Mouse (Mus musculus) limb, embryonic 15.5 days (tissue): Measurements from ENCODE around the gene Pvalb. TPM values are rescaled to one million over a fixed set of nuclear protein-coding genes. Genes with fewer than 3 reads are reported as not detected.

Experiments used
- ATAC-seq: fragments of 200-750 bp; cut with Nextera tagmentation; 2 replicates; pipeline ENCODE4 v1.8.0; 2017; ENCODE audit warnings: low read depth, moderate TSS enrichment; ENCODE audit not compliant: insufficient number of reproducible peaks, low FRiP score, low TSS enrichment
- H3K27ac ChIP-seq: fragments of 300-500 bp; sonication (generic); 2 replicates; pipeline ENCODE4 v1.5.1; 2015; ENCODE audit warnings: moderate library complexity, mild to moderate bottlenecking, inconsistent platforms
- H3K27me3 ChIP-seq: fragments of 300-500 bp; sonication (generic); 2 replicates; pipeline ENCODE4 v1.6.1; 2015; ENCODE audit warnings: inconsistent platforms
- H3K36me3 ChIP-seq: fragments of 300-500 bp; sonication (generic); 2 replicates; pipeline ENCODE4 v1.6.1; 2015; ENCODE audit warnings: inconsistent platforms
- H3K4me1 ChIP-seq: fragments of 300-500 bp; sonication (generic); 2 replicates; pipeline ENCODE4 v1.6.1; 2015; ENCODE audit warnings: inconsistent platforms
- H3K4me2 ChIP-seq: fragments of 300-500 bp; sonication (generic); 2 replicates; pipeline ENCODE4 v1.6.1; 2015; ENCODE audit warnings: mild to moderate bottlenecking, inconsistent platforms
- H3K4me3 ChIP-seq: fragments of 300-500 bp; sonication (generic); 2 replicates; pipeline ENCODE4 v1.5.1; 2015; ENCODE audit warnings: mild to moderate bottlenecking, inconsistent platforms
- H3K9ac ChIP-seq: fragments of 300-500 bp; sonication (generic); 2 replicates; pipeline ENCODE4 v1.6.1; 2015; ENCODE audit warnings: inconsistent platforms
- H3K9me3 ChIP-seq: fragments of 300-500 bp; sonication (generic); 2 replicates; pipeline ENCODE4 v1.6.1; 2016; ENCODE audit warnings: inconsistent platforms
- WGBS: fragments of 180-500 bp; shearing (Covaris S2); methylation state at CpG from one replicate; pipeline ENCODE4 v1.1.7; 2015; 5-methylcytosine and 5-hydroxymethylcytosine counted together
- polyA plus RNA-seq: library from polyadenylated mRNA; unstranded; fragments of >200 nt; fragmentation: Nextera tagmentation; extraction: Ambion mirVana; gene quantifications from 2 replicates; pipeline ENCODE4 v1.2.1, GENCODE M21; 2015

The Pvalb gene
- polyA plus RNA-seq, 1 experiment from 2014 or later = 0.15 TPM

DNA sequence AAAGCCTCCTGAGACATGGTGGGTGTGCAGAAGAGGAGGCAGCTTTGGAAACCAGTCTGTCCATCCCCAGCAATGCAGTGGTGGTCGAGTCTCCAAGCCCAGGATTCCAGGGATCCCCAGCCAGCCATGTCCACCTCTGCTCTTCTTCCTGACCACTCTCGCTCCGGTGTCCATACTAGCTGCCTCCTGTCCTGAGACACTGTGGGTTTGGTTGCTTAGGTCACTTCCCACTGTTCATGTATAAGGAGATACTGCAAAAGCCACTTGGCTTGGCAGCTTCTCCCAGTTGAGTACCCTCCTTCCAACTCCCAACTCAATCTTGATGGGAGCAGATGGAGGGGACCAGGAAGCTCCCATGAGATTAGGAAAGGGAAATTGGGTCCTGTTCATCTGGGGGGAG lies 17.7 kb downstream of the Pvalb start:
- Histone ChIP-seq H3K9me3 (no peaks in the 10 kb centered on the region), H3K9ac (no peak overlapping the region), H3K27me3 (peaks cover 7% of the 10 kb centered on the region; the same call in 1 of the 2 replicates), H3K27ac (no peak overlapping the region), H3K4me1 (no peaks in the 10 kb centered on the region), H3K36me3 (no peaks in the 10 kb centered on the region), H3K4me3 (no peak overlapping the region), H3K4me2 (no peak overlapping the region)
- WGBS = 92% methylated on average over 3 of the region's 3 CpGs
- no peak for ATAC-seq

DNA sequence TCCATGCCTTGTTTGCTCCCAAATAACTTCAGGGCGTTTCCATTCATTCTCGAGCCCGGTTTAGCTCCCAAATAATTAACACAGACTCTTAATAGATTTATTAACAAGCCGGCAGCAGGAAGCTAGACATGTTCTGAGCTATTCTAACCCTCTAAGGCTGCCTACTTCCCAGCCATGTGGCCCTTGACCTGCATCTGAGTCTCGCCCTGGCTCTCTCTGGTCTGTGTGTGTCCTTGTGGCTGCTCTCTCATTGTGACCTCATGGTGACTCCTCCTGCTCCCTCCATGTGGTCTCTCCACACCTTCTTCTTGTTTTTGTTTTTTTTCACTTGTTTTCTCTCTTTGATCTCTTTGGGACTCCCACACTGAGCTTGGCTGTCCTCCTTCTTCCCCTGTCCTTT lies 19.3 kb downstream of the Pvalb start:
- Histone ChIP-seq H3K27me3 (peaks cover 7% of the 10 kb centered on the region; the same call in 1 of the 2 replicates), H3K4me2 (no peak overlapping the region), H3K9ac (no peak overlapping the region), H3K36me3 (no peaks in the 10 kb centered on the region), H3K4me3 (no peak overlapping the region), H3K27ac (no peak overlapping the region), H3K9me3 (no peaks in the 10 kb centered on the region), H3K4me1 (no peaks in the 10 kb centered on the region; the same call in 1 of the 2 replicates)
- no peak for ATAC-seq
- 41% methylated on average over 5 of the region's 5 CpGs for WGBS

DNA sequence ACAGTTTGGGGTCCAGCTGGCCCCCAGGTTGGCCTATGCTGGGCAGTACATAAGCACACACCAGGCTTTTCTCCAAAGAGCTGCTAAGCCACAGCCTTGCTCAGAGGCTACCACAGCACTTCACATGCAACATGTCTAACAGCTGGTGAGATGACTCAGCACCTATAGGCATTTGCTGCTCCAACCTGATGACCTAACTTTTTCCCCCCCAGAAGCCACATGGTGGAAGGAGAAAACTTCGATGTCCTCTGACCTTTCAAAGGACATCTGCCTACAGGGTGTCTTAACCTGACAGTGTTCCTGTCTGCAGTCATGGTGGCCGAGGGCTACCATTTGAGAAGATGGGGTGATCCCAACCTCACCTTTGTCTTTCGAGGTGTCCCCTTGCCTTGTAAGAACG lies 20.6 kb downstream of the Pvalb start:
- Histone ChIP-seq H3K9me3 (no peaks in the 10 kb centered on the region), H3K36me3 (no peaks in the 10 kb centered on the region), H3K9ac (no peak overlapping the region), H3K4me2 (no peak overlapping the region), H3K4me3 (no peak overlapping the region), H3K4me1 (no peaks in the 10 kb centered on the region; the same call in 1 of the 2 replicates), H3K27me3 (peaks cover 7% of the 10 kb centered on the region; the same call in 1 of the 2 replicates), H3K27ac (no peak overlapping the region)
- WGBS = 89% methylated on average over 4 of the region's 4 CpGs
- no peak for ATAC-seq

DNA sequence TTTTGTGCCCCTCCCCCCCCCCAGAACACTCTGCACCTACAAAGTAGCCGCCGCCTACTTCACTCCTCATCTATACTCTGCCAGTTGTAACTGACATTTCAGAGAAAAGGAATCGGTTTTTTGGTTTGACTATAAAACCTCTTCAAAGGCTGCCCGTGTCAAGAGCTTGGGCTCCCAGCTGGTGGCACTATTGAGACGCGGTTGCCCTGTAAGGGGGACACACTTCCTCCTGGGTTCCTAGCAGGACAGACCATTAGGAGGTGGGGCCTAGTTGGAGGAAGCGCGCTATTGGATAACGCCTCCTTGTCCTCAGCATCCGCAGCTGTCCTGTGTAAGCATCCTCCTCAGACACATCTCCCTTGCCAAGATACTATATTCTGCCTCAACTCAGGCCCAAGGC lies 21.3 kb downstream of the Pvalb start:
- 4% methylated on average over 10 of the region's 10 CpGs for WGBS
- Histone ChIP-seq H3K4me3 (no peak overlapping the region), H3K27me3 (peaks cover 7% of the 10 kb centered on the region; the same call in 1 of the 2 replicates), H3K4me2 (no peak overlapping the region), H3K27ac (no peak overlapping the region), H3K36me3 (no peaks in the 10 kb centered on the region), H3K9me3 (no peaks in the 10 kb centered on the region), H3K9ac (no peak overlapping the region), H3K4me1 (no peaks in the 10 kb centered on the region; the same call in 1 of the 2 replicates)
- ATAC-seq = no peak

DNA sequence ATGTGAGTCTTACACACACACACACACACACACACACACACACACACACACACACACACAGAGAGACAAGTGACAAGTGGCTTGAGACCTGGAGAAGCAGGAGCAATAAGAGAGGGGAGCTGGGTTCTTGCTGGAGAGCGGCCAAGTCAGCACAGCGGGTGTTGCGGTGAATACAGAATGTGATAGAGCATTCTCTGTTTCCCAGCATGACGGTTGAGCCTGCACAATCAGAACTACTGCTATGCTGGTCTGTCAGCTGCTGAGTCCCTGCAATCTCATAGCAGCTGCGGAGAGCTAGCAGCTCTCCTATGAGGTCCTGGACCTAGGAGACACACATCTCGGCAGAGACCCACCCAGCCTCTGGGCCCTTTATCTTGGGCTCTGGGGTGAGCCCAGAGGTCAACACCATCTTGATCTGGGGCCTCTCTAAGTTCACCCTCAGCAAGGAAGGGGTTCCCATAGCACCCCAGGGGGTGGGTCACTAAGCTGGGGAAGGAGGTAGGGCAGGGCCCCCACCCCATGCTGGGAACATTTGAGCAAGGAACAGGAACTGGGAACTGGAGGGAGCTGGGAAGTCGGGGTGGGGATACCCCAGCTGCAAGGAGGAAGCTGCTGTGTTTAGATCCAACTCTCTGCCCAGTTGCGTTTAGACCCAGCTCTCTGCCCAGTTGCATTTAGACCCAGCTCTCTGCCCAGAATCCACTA lies 24.3 kb downstream of the Pvalb start:
- H3K4me3 ChIP-seq = no peak overlapping the region
- no peaks in the 10 kb centered on the region for H3K36me3 ChIP-seq
- peaks cover 7% of the 10 kb centered on the region; the same call in 1 of the 2 replicates for H3K27me3 ChIP-seq
- no peaks in the 10 kb centered on the region for H3K9me3 ChIP-seq
- 33% methylated on average over 8 of the region's 8 CpGs for WGBS
- H3K4me1 ChIP-seq = no peaks in the 10 kb centered on the region; the same call in 1 of the 2 replicates
- H3K9ac ChIP-seq = no peak overlapping the region
- H3K27ac ChIP-seq = no peak overlapping the region
- H3K4me2 ChIP-seq = no peak overlapping the region
- ATAC-seq = no peak

DNA sequence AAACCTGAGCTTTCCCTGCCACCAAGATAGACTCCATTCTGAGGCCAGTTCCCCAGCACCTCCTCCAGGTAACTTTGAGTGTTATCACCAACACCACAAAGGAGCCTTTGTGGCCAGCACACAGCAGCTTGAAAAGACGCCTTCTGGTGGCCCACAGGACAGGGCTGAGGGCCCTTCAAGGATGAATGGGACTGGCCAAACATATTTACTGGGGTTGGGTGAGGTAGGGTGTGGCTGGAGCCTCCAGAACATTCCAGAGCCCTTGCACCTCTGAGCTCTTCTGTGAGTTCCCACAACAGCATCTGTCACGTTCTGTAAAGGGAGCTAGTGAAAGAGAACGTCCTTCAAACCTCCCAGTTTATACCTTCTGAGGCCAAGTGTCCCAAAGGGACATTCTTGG lies 26.4 kb downstream of the Pvalb start:
- ATAC-seq = no peak
- no peak overlapping the region for H3K4me3 ChIP-seq
- H3K27ac ChIP-seq = no peak overlapping the region
- no peaks in the 10 kb centered on the region for H3K9me3 ChIP-seq
- H3K4me2 ChIP-seq = no peak overlapping the region
- 0 out of 2 replicates have a peak overlapping the region, but pooled peaks have one; percentile 4 for H3K9ac ChIP-seq
- peaks cover 2% of the 10 kb centered on the region; the same call in 1 of the 2 replicates for H3K4me1 ChIP-seq
- H3K36me3 ChIP-seq = no peaks in the 10 kb centered on the region
- H3K27me3 ChIP-seq = peaks cover 7% of the 10 kb centered on the region; the same call in 1 of the 2 replicates
- 54% methylated on average over 3 of the region's 3 CpGs for WGBS

DNA sequence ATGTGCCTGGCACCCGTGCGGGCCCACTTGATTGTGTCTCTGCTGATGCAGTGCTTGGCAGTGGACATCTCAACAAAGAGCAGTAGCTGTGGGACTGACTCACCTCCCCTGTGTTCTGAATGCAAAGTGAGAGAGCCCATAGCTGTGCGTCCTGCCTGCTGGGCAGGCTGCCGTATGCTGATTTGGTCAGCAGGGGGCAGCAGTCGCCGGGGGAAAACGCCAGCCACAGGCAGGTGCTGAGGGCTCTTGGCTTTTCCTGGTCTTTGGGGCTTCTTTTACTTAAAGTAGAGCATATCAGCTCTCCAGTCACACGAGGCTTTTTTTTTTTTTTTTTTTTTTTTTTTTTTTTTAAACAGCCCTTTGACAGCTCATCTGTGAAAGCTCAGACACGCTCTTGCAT lies 27.8 kb downstream of the Pvalb start:
- H3K9me3 ChIP-seq = no peaks in the 10 kb centered on the region
- no peak overlapping the region for H3K27ac ChIP-seq
- 5% methylated on average over 9 of the region's 9 CpGs for WGBS
- no peaks in the 10 kb centered on the region for H3K27me3 ChIP-seq
- H3K4me3 ChIP-seq = no peak overlapping the region
- ATAC-seq = no peak
- no peak overlapping the region for H3K4me2 ChIP-seq
- peaks cover 8% of the 10 kb centered on the region for H3K4me1 ChIP-seq
- H3K9ac ChIP-seq = no peak overlapping the region
- H3K36me3 ChIP-seq = no peaks in the 10 kb centered on the region

DNA sequence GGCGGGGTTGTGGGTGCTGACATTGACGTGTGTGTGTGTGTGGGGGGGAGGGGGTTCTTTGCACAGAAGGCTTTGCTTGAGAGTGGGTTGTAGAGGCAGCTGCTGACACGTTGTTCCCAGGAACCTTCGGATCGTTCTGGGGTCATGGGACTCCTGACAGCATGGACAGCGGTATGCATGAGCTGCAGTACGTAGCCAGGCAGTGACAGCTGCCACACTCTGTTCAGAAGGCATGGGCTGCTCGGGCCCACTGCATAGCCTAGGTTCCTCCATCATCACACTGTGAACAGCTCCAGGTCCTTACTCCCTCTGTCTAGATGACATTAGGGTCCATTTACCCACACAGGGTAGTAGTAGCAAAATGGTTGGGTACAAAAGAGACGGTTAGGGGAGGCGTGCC lies 28.9 kb downstream of the Pvalb start:
- Histone ChIP-seq H3K9ac (no peak overlapping the region), H3K9me3 (no peaks in the 10 kb centered on the region), H3K4me3 (no peak overlapping the region), H3K4me1 (peaks cover 17% of the 10 kb centered on the region), H3K27ac (no peak overlapping the region), H3K4me2 (no peak overlapping the region), H3K27me3 (no peaks in the 10 kb centered on the region), H3K36me3 (no peaks in the 10 kb centered on the region)
- whole genome bisulfite sequencing = 57% methylated on average over 10 of the region's 10 CpGs
- ATAC-seq = no peak

DNA sequence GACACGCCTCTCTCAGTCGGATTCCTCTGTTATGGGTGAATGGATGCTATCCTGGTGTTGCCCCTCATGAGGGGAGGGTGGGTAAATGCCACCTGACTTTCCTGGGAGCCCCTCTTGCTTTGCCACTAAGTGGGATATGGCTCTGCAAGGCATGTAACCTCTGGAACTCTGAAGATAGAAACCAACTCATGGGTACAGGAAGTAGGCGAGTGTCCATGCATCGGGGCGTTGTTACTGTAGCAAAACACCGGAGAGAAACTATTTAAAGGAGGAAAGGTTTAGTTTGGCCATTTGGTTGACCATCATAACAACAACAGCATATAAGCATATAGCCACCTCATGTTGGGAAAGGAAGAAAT lies 31.3 kb downstream of the Pvalb start:
- Histone ChIP-seq H3K27me3 (no peaks in the 10 kb centered on the region), H3K4me3 (peak overlapping the region; percentile 63), H3K27ac (no peak overlapping the region), H3K9me3 (no peaks in the 10 kb centered on the region), H3K4me2 (peak overlapping the region; percentile 51), H3K4me1 (peaks cover 17% of the 10 kb centered on the region), H3K9ac (no peak overlapping the region), H3K36me3 (no peaks in the 10 kb centered on the region)
- no peak for ATAC-seq
- WGBS = 76% methylated on average over 6 of the region's 6 CpGs

DNA sequence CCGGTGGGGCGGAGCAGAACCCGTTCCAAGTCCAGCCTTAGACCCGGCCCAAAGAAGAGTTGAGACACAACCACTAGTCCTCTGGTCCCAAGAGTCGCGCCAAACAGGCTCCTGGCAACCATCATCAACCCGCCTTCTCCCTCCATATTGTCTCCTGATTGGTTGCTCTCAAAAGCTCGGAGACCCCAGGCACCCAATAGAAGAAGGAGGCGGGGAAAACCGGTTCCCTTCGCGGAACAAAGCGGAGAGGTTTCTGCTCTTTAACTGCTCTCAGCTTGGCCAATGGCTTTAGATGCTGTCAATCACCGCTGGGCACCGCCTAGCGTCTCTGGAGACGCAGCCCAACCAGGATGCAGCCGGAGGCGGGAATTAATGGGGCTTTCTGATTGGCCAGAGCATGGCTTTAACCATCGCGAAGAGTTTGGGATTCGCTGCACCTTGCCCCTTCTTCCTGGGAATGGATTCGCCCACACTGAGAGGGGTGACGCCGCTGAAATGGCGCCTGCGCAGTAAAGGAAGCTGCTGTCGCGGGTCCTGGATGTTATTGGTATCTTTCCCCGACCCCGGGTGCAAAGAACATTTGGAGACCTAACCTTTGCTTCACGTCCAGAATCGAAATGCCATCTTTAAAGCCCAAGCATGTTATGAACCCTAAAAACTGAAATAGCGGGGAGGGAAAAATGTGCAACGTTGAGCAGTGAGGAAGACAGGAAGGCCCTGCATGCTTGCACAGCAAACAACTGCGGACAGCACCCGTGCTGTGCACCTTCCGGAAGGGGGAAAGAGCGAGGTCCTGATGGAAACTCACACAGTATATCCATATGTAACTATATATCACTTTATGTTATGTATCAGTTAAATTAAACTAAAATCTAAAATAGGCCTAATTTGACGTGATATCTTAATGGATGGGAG lies 32.0 kb downstream of the Pvalb start, which contains the start of gene Ift27:
Gene Ift27 (minus strand): TSS at position 136 of the 915 bp plus-strand sequence.
- Histone ChIP-seq H3K36me3 (no peaks in the 10 kb centered on the region), H3K9me3 (no peaks in the 10 kb centered on the region), H3K4me2 (peak within 1 kb of the TSS; percentile 86), H3K27me3 (no peaks in the 10 kb centered on the region), H3K4me1 (peaks cover 17% of the 10 kb centered on the region), H3K9ac (peak within 1 kb of the TSS; percentile 53), H3K4me3 (peak within 1 kb of the TSS; percentile 63), H3K27ac (peak within 1 kb of the TSS; percentile 69)
- WGBS = 1% methylated on average over 40 of the region's 40 CpGs
- peak; percentile 98 for ATAC-seq

DNA sequence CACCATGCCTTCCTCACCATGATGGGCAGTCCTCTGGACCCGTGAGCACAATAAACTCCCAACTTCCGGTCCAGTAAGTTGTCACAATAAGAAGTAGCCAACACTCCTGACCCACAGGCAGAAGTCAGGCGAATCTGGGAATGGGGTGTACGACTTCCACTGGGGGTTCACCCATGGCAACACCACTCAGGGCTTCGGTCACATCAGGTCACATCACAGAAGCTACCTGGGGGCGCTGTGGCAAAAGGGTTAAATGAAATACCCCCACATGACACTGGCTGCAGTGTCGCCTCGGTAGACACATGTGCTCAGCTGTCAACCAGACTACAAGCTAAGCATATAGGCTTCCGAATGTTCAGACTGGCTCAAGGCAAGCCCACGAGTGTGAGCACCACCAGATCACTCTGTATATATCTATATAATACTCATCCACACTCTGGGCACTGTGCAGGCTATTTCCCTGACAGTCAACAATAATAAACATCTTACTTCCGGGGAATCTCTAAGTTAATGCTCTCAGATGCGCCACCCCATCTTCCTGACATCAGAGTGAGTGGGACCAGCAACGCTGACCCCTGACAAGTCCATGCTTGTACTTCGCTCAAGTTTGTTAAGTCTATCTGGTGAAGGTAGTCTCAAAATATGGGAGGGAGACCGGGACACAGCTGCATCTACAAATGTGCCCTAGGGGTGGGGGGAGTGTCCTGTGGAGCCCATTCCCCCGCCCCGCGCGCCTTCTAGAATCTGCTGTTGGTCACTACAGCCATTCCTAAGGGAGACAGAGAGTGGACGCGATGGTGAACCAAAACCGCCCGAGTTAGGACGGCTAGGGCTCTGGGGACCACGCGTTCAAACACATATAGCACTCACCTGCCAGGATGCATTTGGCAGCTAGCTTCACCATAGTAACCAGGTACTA lies 33.0 kb downstream of the Pvalb start:
- ATAC-seq = no peak

More for the DNA sequence above, 33.0 kb downstream of the Pvalb start:
- H3K27ac ChIP-seq = no peak overlapping the region
- peak overlapping the region; percentile 53 for H3K9ac ChIP-seq
- H3K4me1 ChIP-seq = peaks cover 17% of the 10 kb centered on the region
- no peaks in the 10 kb centered on the region for H3K36me3 ChIP-seq
- WGBS = 25% methylated on average over 26 of the region's 26 CpGs
- H3K4me2 ChIP-seq = peak overlapping the region; percentile 86
- H3K27me3 ChIP-seq = no peaks in the 10 kb centered on the region
- H3K4me3 ChIP-seq = peak overlapping the region; percentile 63
- H3K9me3 ChIP-seq = no peaks in the 10 kb centered on the region
